Mouse (Mus musculus): Measurements from ENCODE around the gene Tgif2.

GRCm38 (mm10) chr2:156870519-156870918 lies 30.7 kb downstream of the Tgif2 start:
- TF ChIP-seq CTCF (IDR thresholded peaks at IDR 0.05; ENCODE audit: insufficient read depth, low read length): no peak
- no peak for TF ChIP-seq POLR2A (IDR thresholded peaks at IDR 0.05; ENCODE audit: borderline replicate concordance, extremely low read depth, low read depth, low read length)
